Mouse (Mus musculus) CH12.LX (cell line): ENCODE data around the gene Prr15l. TPM values are rescaled to one million over a fixed set of nuclear protein-coding genes. Genes with fewer than 3 reads are reported as not detected.

Experiments
- DNase-seq: peaks from one replicate; pipeline ENCODE4 v3.0.0-alpha.2; 2013; ENCODE audit errors: extremely low read depth
- H3K27ac ChIP-seq: 2 replicates; pipeline ENCODE4 v1.5.1; 2012; ENCODE audit warnings: low read depth, mild to moderate bottlenecking, control low read depth, moderate library complexity; ENCODE audit not compliant: insufficient read depth
- H3K27me3 ChIP-seq: replicated peaks from 2 replicates; pipeline ENCODE3; 2012; ENCODE audit warnings: inconsistent platforms
- H3K36me3 ChIP-seq, 2 experiments: replicated peaks in 1 of 2; 2 replicates each; pipeline versions ENCODE3 to v1.6.1; 2012; ENCODE audit warnings: inconsistent platforms in 1 of 2, low read length in 1 of 2, mild to moderate bottlenecking in 1 of 2, mixed read lengths in 1 of 2, moderate library complexity in 1 of 2; ENCODE audit not compliant: control insufficient read depth in 1 of 2, insufficient read depth in 1 of 2
- H3K4me1 ChIP-seq, 2 experiments: 2 replicates each; pipeline ENCODE4 v1.6.1; 2012; ENCODE audit warnings: inconsistent platforms in 1 of 2, moderate library complexity in 1 of 2; ENCODE audit not compliant: insufficient read depth in 2 of 2, control insufficient read depth in 1 of 2
- H3K4me2 ChIP-seq: 2 replicates; pipeline ENCODE4 v1.6.1; 2012; ENCODE audit warnings: low read depth, mild to moderate bottlenecking, control low read depth; ENCODE audit not compliant: poor library complexity, insufficient read depth, severe bottlenecking
- H3K4me3 ChIP-seq, 3 experiments: fragments of 150-350 bp in 1 of 3; sonication (generic) in 1 of 3; replicated peaks in 1 of 3; 2 replicates each; pipeline versions ENCODE3 to v1.5.1; 2011 to 2012; ENCODE audit warnings: low read depth in 2 of 3, low read length in 2 of 3, mild to moderate bottlenecking in 2 of 3, moderate library complexity in 2 of 3, control low read depth in 1 of 3, improper control_type of control experiment in 1 of 3, inconsistent platforms in 1 of 3, mixed read lengths in 1 of 3; ENCODE audit not compliant: poor library complexity in 1 of 3
- H3K79me2 ChIP-seq: replicated peaks from 2 replicates; pipeline ENCODE4 v1.6.1; 2012; ENCODE audit warnings: mild to moderate bottlenecking, moderate library complexity; ENCODE audit not compliant: control insufficient read depth, poor library complexity, insufficient read depth, severe bottlenecking; ENCODE audit errors: extremely low read depth
- H3K9ac ChIP-seq: 2 replicates; pipeline ENCODE4 v1.6.1; 2012; ENCODE audit warnings: low read depth, mild to moderate bottlenecking, control low read depth, moderate library complexity; ENCODE audit not compliant: insufficient read depth
- H3K9me3 ChIP-seq: replicated peaks from 2 replicates; pipeline ENCODE3; 2012; ENCODE audit warnings: low read length, inconsistent platforms, mixed read lengths
- BHLHE40 ChIP-seq: IDR thresholded peaks from 2 replicates; pipeline ENCODE4 v1.6.1; 2011; ENCODE audit warnings: mild to moderate bottlenecking, low read depth, low read length, improper control_type of control experiment
- CHD2 ChIP-seq: IDR thresholded peaks from 2 replicates; pipeline ENCODE4 v1.6.1; 2011; ENCODE audit warnings: low read length, improper control_type of control experiment
- CTCF ChIP-seq, 2 experiments: IDR thresholded peaks in 1 of 2; conservative IDR thresholded peaks in 1 of 2; 2 replicates each; pipeline ENCODE4 v1.5.1; 2011 to 2012; ENCODE audit warnings: low read depth in 2 of 2, low read length in 2 of 2, improper control_type of control experiment in 1 of 2, inconsistent platforms in 1 of 2, mild to moderate bottlenecking in 1 of 2, moderate library complexity in 1 of 2
- ETS1 ChIP-seq: conservative IDR thresholded peaks from 2 replicates; pipeline ENCODE4 v1.6.1; 2012; ENCODE audit warnings: low read depth, mild to moderate bottlenecking, inconsistent platforms, low read length, improper control_type of control experiment, moderate library complexity
- IRF4 ChIP-seq: IDR thresholded peaks from 2 replicates; pipeline ENCODE4 v1.6.1; 2014; ENCODE audit warnings: low read depth, mild to moderate bottlenecking, inconsistent platforms, low read length, improper control_type of control experiment
- MAX ChIP-seq: IDR thresholded peaks from 2 replicates; pipeline ENCODE4 v1.6.1; 2011; ENCODE audit warnings: low read length, improper control_type of control experiment
- MAZ ChIP-seq: IDR thresholded peaks from 2 replicates; pipeline ENCODE4 v1.6.1; 2012; ENCODE audit warnings: low read depth, mild to moderate bottlenecking, inconsistent platforms, low read length, improper control_type of control experiment, moderate library complexity
- MXI1 ChIP-seq: IDR thresholded peaks from 2 replicates; pipeline ENCODE4 v1.6.1; 2011; ENCODE audit warnings: mild to moderate bottlenecking, low read depth, low read length, improper control_type of control experiment
- MYC ChIP-seq: IDR thresholded peaks from 2 replicates; pipeline ENCODE4 v1.6.1; 2011; ENCODE audit warnings: low read depth, mild to moderate bottlenecking, improper control_type of control experiment, low read length
- NELFE ChIP-seq: IDR thresholded peaks from 2 replicates; pipeline ENCODE4 v1.6.1; 2011; ENCODE audit warnings: low read depth, low read length, improper control_type of control experiment
- NRF1 ChIP-seq: IDR thresholded peaks from 2 replicates; pipeline ENCODE4 v1.6.1; 2014; ENCODE audit warnings: low read depth, mild to moderate bottlenecking, inconsistent platforms, low read length, improper control_type of control experiment, moderate library complexity
- PAX5 ChIP-seq: IDR thresholded peaks from 2 replicates; pipeline ENCODE4 v1.6.1; 2012; ENCODE audit warnings: low read length, inconsistent platforms, mixed read lengths
- POLR2AphosphoS2 ChIP-seq: IDR thresholded peaks from 2 replicates; pipeline ENCODE4 v1.6.1; 2011; ENCODE audit warnings: low read depth, low read length, improper control_type of control experiment
- RAD21 ChIP-seq: IDR thresholded peaks from 2 replicates; pipeline ENCODE4 v1.6.1; 2011; ENCODE audit warnings: low read depth, mild to moderate bottlenecking, low read length, improper control_type of control experiment, moderate library complexity
- SMC3 ChIP-seq: IDR thresholded peaks from 2 replicates; pipeline ENCODE4 v1.6.1; 2011; ENCODE audit warnings: low read depth, low read length, improper control_type of control experiment
- TBP ChIP-seq: conservative IDR thresholded peaks from 2 replicates; pipeline ENCODE4 v1.6.1; 2011; ENCODE audit warnings: low read depth, low read length, improper control_type of control experiment
- TCF12 ChIP-seq: IDR thresholded peaks from 2 replicates; pipeline ENCODE4 v1.6.1; 2014; ENCODE audit warnings: low read depth, mild to moderate bottlenecking, inconsistent platforms, low read length, improper control_type of control experiment
- USF1 ChIP-seq: IDR thresholded peaks from 2 replicates; pipeline ENCODE4 v1.6.1; 2014; ENCODE audit warnings: low read depth, mild to moderate bottlenecking, inconsistent platforms, low read length, improper control_type of control experiment
- USF2 ChIP-seq: conservative IDR thresholded peaks from 2 replicates; pipeline ENCODE4 v1.6.1; 2011; ENCODE audit warnings: low read depth, low read length, improper control_type of control experiment
- ZC3H11A ChIP-seq: IDR thresholded peaks from 2 replicates; pipeline ENCODE4 v1.6.1; 2012; ENCODE audit warnings: low read depth, mild to moderate bottlenecking, inconsistent platforms, low read length, improper control_type of control experiment
- ZMIZ1 ChIP-seq: IDR thresholded peaks from 2 replicates; pipeline ENCODE4 v1.6.1; 2012; ENCODE audit warnings: low read depth, mild to moderate bottlenecking, inconsistent platforms, low read length, improper control_type of control experiment
- dilution Hi-C: fragments of 300-500 bp; cut with MboI; formaldehyde crosslinking; loops from 2 replicates; pipeline ENCODE4 v1.14.3; 2020; ENCODE audit warnings: low sequenced_read_pairs; ENCODE audit not compliant: extremely low pct_unique_long_range_greater_than_20kb, extremely low pct_ligation_motif_present
- in situ Hi-C: fragments of 300-500 bp; cut with MboI; formaldehyde crosslinking; loops from 3 replicates; pipeline ENCODE4 v1.14.3; 2019; ENCODE audit warnings: low sequenced_read_pairs, low pct_ligation_motif_present, low pct_unique_long_range_greater_than_20kb, mixed read lengths
- polyA plus RNA-seq: library from polyadenylated mRNA; unstranded; fragments of >175 nt; gene quantifications from 2 replicates; pipeline ENCODE4 v1.2.1, GENCODE M21; 2012; ENCODE audit warnings: low read depth; ENCODE audit not compliant: insufficient read length
- total RNA-seq, 2 experiments: library from RNA; depleted of rRNA; stranded (reverse); fragments of 300-350 nt in 1 of 2; fragments of >200 nt in 1 of 2; gene quantifications; 2 replicates each; pipeline ENCODE4 v1.2.3; 2012 to 2014

Prr15l gene
- total and polyA plus RNA-seq, 3 experiments = 0.08 to 0.31 TPM; not detected in 1

DNA sequence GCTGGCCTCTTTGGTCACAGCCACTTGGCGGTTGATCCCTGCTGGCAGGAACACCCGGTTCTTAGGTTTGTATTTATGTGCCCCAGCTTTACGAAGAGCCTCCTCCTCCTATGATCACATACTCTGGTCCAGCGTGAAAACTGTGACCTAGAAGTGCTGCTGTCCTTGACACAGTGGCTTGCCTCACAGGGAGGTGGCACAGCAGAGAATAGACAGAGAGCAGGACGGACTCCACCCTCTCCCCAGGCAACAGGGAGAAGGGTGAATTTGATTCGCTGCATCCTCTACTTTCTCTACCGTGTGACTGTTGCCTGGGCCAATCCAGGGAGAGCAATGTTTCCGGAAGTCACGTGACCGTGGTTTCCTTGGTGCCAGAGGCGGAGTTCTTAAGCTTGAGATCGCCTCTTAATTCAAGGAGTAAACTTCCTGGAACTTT, 7.0 kb downstream of the Prr15l start:
- Histone ChIP-seq H3K27ac (no peak overlapping the region), H3K9ac (no peak overlapping the region), H3K27me3 (peaks cover 9% of the 10 kb centered on the region), H3K9me3 (no peaks in the 10 kb centered on the region), H3K36me3 (peaks cover 9 to 33% of the 10 kb centered on the region in 2 experiments), H3K4me3 (no peak overlapping the region), H3K4me2 (no peak overlapping the region), H3K4me1 (peaks cover 0 to 20% of the 10 kb centered on the region in 2 experiments; a peak in 2 of 4 replicates), H3K79me2 (no peaks in the 10 kb centered on the region)
- no peak for DNase-seq
- dilution Hi-C loops = no loop called here
- in situ Hi-C loops = no loop called here
- TF ChIP-seq MAZ = no peak
- no peak for TF ChIP-seq RAD21
- no peak for TF ChIP-seq PAX5
- 0 out of 2 replicates have a peak, but pooled peaks have one; percentile 12 for TF ChIP-seq BHLHE40
- TF ChIP-seq MYC = no peak
- no peak for TF ChIP-seq NELFE
- TF ChIP-seq MXI1 = no peak
- TF ChIP-seq USF1 = peak; percentile 59
- no peak for TF ChIP-seq MAX
- peak; percentile 63 for TF ChIP-seq USF2
- no peak for TF ChIP-seq NRF1
- TF ChIP-seq TBP = no peak

GRCm38 (mm10) chr11:96935872-96936650, 8.2 kb downstream of the Prr15l start:
- in situ Hi-C loops (no loop called here), dilution Hi-C loops (no loop called here)
- H3K36me3 ChIP-seq = peaks cover 12 to 44% of the 10 kb centered on the region in 2 experiments
- H3K4me2 ChIP-seq = no peak overlapping the region
- no peaks in the 10 kb centered on the region for H3K79me2 ChIP-seq
- no peak overlapping the region for H3K4me3 ChIP-seq
- no peak overlapping the region for H3K27ac ChIP-seq
- no peak overlapping the region for H3K9ac ChIP-seq
- H3K27me3 ChIP-seq = peaks cover 5% of the 10 kb centered on the region
- peaks cover 0 to 30% of the 10 kb centered on the region in 2 experiments; a peak in 2 of 4 replicates for H3K4me1 ChIP-seq
- TF ChIP-seq NRF1 (no peak), NELFE (no peak), SMC3 (no peak), ZC3H11A (no peak), IRF4 (no peak), MAZ (no peak), CHD2 (no peak), POLR2AphosphoS2 (no peak), MAX (no peak), ZMIZ1 (no peak), MXI1 (no peak), ETS1 (no peak), TCF12 (no peak), MYC (no peak), CTCF (conservative IDR thresholded peaks at IDR 0.05 in 1 of 2, IDR thresholded peaks at IDR 0.05 in 1 of 2; ENCODE audit: low read depth in 2 of 2, low read length in 2 of 2) (no peak)
- DNase-seq = no peak
- H3K9me3 ChIP-seq = no peaks in the 10 kb centered on the region
